Mouse (Mus musculus) liver, postnatal 0 days (tissue): ENCODE data around the gene Wnt3a. TPM values are rescaled to one million over a fixed set of nuclear protein-coding genes. Genes with fewer than 3 reads are reported as not detected.
"Not testable (repeated sequence)": the region's sequence is repeated elsewhere in the genome, so short reads cannot be mapped to it uniquely, and the experiment has no call there.

Experiments
- ATAC-seq: fragments of 200-750 bp; cut with Nextera tagmentation; 2 replicates; pipeline ENCODE4 v1.8.0; 2017; ENCODE audit warnings: mild to moderate bottlenecking, moderate library complexity
- DNase-seq: peaks from one replicate; pipeline ENCODE4 v3.0.0-alpha.2; 2016
- H3K27ac ChIP-seq: fragments of 300-500 bp; sonication (generic); 2 replicates; pipeline ENCODE4 v1.5.1; 2014; ENCODE audit warnings: antibody characterized with exemption, moderate library complexity, mild to moderate bottlenecking, low read depth
- H3K27me3 ChIP-seq: fragments of 300-500 bp; sonication (generic); 2 replicates; pipeline ENCODE4 v1.6.1; 2014; ENCODE audit warnings: low read length, control low read depth, mixed read lengths; ENCODE audit not compliant: insufficient read depth
- H3K36me3 ChIP-seq: fragments of 300-500 bp; sonication (generic); replicated peaks from 2 replicates; pipeline ENCODE4 v1.6.1; 2014; ENCODE audit warnings: mild to moderate bottlenecking, control low read depth, low read length, moderate library complexity, mixed read lengths; ENCODE audit not compliant: insufficient read depth
- H3K4me1 ChIP-seq: fragments of 300-500 bp; sonication (generic); 2 replicates; pipeline ENCODE4 v1.6.1; 2014; ENCODE audit warnings: antibody characterized with exemption, mild to moderate bottlenecking, control low read depth; ENCODE audit not compliant: insufficient read depth
- H3K4me2 ChIP-seq: fragments of 300-500 bp; sonication (generic); 2 replicates; pipeline ENCODE4 v1.6.1; 2014; ENCODE audit warnings: low read depth, mild to moderate bottlenecking, low read length, moderate library complexity, mixed read lengths
- H3K4me3 ChIP-seq: fragments of 300-500 bp; sonication (generic); 2 replicates; pipeline ENCODE4 v1.5.1; 2014; ENCODE audit warnings: low read depth, low read length
- H3K9ac ChIP-seq: fragments of 300-500 bp; sonication (generic); replicated peaks from 2 replicates; pipeline ENCODE4 v1.6.1; 2014; ENCODE audit warnings: mild to moderate bottlenecking, moderate library complexity
- H3K9me3 ChIP-seq: fragments of 300-500 bp; sonication (generic); 2 replicates; pipeline ENCODE4 v1.6.1; 2016; ENCODE audit warnings: mild to moderate bottlenecking, control low read depth, low read length, mixed read lengths
- CTCF ChIP-seq: sonication (generic); IDR thresholded peaks from 2 replicates; pipeline ENCODE4 v1.5.1; 2016; ENCODE audit warnings: antibody characterized with exemption, low read depth
- EP300 ChIP-seq: IDR thresholded peaks from 2 replicates; pipeline ENCODE4 v1.6.1; 2016; ENCODE audit warnings: antibody characterized with exemption, low read depth, mild to moderate bottlenecking
- WGBS: fragments of 180-500 bp; shearing (Covaris S2); extraction: QIAGEN DNeasy Blood & Tissue Kit; methylation state at CpG from one replicate; pipeline ENCODE4 v1.1.7; 2014; ENCODE audit not compliant: insufficient replicate concordance; 5-methylcytosine and 5-hydroxymethylcytosine counted together
- polyA plus RNA-seq: library from polyadenylated mRNA; unstranded; fragments of >200 nt; fragmentation: Nextera tagmentation; extraction: Ambion mirVana; gene quantifications from 2 replicates; pipeline ENCODE4 v1.2.1, GENCODE M21; 2015

Gene Wnt3a
- polyA plus RNA-seq, 1 experiment from 2014 or later: not detected

DNA sequence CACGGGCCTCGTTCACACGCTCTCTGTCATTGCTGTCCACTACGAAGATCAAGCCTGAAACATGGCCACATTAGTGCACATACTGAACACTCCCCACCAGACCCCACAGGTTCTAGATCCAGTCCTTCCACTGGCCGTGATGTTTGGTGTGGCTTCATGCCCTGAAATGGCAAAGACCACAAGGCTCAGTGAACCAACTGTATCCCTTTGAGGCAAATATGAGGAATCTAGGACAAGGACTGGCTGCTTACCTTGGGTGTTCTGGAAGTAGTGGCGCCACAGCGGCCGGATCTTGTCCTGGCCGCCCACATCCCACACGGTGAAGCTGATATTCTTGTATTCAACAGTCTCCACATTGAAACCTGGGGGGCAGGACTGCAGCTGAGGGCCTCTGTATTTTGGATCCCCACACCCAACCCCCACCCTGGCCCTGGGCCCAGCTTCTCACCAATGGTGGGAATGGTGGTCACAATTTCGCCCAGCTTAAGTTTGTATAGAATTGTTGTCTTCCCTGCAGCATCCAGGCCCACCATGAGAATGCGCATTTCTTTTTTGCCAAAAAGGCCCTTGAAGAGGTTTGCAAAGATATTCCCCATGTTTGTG, 77.6 kb downstream of the Wnt3a start:
- peaks cover 49% of the 10 kb centered on the region for H3K36me3 ChIP-seq
- TF ChIP-seq EP300 (no peak), CTCF (no peak)
- no peak overlapping the region for H3K9ac ChIP-seq
- peaks cover 23% of the 10 kb centered on the region for H3K4me1 ChIP-seq
- ATAC-seq: no peak
- H3K27ac ChIP-seq: no peak overlapping the region
- H3K4me2 ChIP-seq: no peak overlapping the region
- no peak overlapping the region for H3K4me3 ChIP-seq
- 88% methylated on average over 12 of the region's 12 CpGs for WGBS
- H3K27me3 ChIP-seq: no peaks in the 10 kb centered on the region
- DNase-seq: no peak
- H3K9me3 ChIP-seq: no peaks in the 10 kb centered on the region

DNA sequence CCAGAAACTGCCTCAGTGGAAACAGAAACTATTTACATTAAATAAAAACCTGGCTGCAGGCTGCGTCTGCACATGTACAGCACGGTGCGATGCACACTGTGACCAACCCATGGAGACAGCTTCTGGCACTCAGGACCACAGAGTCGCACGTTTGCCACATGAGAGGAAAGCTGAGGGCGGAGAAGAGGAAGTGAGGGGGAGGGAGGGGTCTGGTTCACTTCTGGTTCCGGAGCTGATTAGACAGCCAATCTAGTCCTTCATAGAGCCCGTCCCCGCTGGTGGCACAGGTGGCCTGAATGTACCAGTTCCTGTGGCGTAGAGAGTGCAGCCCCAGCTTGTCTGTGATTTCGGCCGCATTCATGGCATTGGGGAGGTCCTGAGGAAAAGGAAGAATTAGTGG, 78.2 kb downstream of the Wnt3a start:
- H3K4me2 ChIP-seq, DNase-seq, H3K27me3 ChIP-seq, H3K9ac ChIP-seq, H3K27ac ChIP-seq, H3K9me3 ChIP-seq, ATAC-seq, H3K4me3 ChIP-seq: not testable (repeated sequence)
- 29% methylated on average over 12 of the region's 12 CpGs for WGBS
- peaks cover 27% of the 10 kb centered on the region for H3K4me1 ChIP-seq
- peaks cover 43% of the 10 kb centered on the region for H3K36me3 ChIP-seq

- Histone ChIP-seq H3K4me1 (peaks cover 27% of the 10 kb centered on the region), H3K36me3 (peaks cover 44% of the 10 kb centered on the region)
- 77% methylated on average over 6 of the region's 9 CpGs for WGBS
- H3K27ac ChIP-seq, DNase-seq, H3K4me2 ChIP-seq, H3K9me3 ChIP-seq, H3K9ac ChIP-seq, H3K4me3 ChIP-seq, ATAC-seq, H3K27me3 ChIP-seq: not testable (repeated sequence)
Observed at GRCm38 (mm10) chr11:59211561-59211960, 79.0 kb downstream of the Wnt3a start.

DNA sequence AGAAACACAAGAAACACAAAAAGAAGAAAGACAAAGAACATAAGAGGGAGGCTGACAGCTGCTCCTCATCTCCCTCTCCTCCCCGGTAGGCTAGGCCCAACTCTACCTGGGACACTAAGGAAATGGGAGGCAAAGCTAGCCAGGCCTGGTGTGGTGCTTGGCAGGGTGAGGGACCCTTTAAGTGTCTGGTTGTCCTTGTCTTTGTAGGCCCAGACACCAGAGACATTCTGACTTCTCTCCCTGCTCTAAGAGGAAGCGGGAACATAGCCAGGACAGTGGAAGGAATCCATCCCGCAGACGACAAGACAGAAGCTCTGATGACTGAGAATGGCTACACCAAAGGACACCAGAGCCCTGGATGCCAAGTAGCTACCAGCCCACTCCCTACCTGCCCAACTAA, 80.5 kb downstream of the Wnt3a start:
- peaks cover 55% of the 10 kb centered on the region for H3K36me3 ChIP-seq
- H3K4me1 ChIP-seq: peaks cover 22% of the 10 kb centered on the region
- no peak overlapping the region for H3K27ac ChIP-seq
- H3K27me3 ChIP-seq: no peaks in the 10 kb centered on the region
- H3K9me3 ChIP-seq: no peaks in the 10 kb centered on the region
- whole genome bisulfite sequencing: 83% methylated on average over 4 of the region's 4 CpGs
- H3K4me2 ChIP-seq: no peak overlapping the region
- H3K9ac ChIP-seq: no peak overlapping the region
- DNase-seq (no peak), ATAC-seq (no peak)
- no peak overlapping the region for H3K4me3 ChIP-seq
- no peak for TF ChIP-seq CTCF
- no peak for TF ChIP-seq EP300

- no peak for TF ChIP-seq EP300
- TF ChIP-seq CTCF: no peak
- Histone ChIP-seq H3K9ac (no peak overlapping the region), H3K4me3 (peak overlapping the region; percentile 90; the same call in 1 of the 2 replicates), H3K27me3 (no peaks in the 10 kb centered on the region), H3K4me2 (peak overlapping the region; percentile 95), H3K27ac (peak overlapping the region; percentile 97; the same call in 1 of the 2 replicates), H3K9me3 (no peaks in the 10 kb centered on the region), H3K4me1 (peaks cover 22% of the 10 kb centered on the region), H3K36me3 (peaks cover 54% of the 10 kb centered on the region)
- ATAC-seq (no peak), DNase-seq (no peak)
- WGBS: 77% methylated on average over 5 of the region's 5 CpGs
Observed at GRCm38 (mm10) chr11:59209580-59209979, 81.0 kb downstream of the Wnt3a start.

- Histone ChIP-seq H3K4me2 (peak overlapping the region; percentile 95), H3K9ac (peak overlapping the region; percentile 87), H3K27me3 (no peaks in the 10 kb centered on the region), H3K27ac (peak overlapping the region; percentile 97), H3K9me3 (no peaks in the 10 kb centered on the region), H3K4me3 (peak overlapping the region; percentile 90), H3K4me1 (peaks cover 20% of the 10 kb centered on the region), H3K36me3 (peaks cover 54% of the 10 kb centered on the region)
- 11% methylated on average over 18 of the region's 18 CpGs for WGBS
- DNase-seq (peak; percentile 84), ATAC-seq (peak; percentile 72)
- TF ChIP-seq CTCF (peak; percentile 92), EP300 (no peak)
Observed at GRCm38 (mm10) chr11:59209003-59209441, 81.5 kb downstream of the Wnt3a start.
